Comparison of ENCODE assay signal across 17 mouse cellular contexts in the genomic region with DNA sequence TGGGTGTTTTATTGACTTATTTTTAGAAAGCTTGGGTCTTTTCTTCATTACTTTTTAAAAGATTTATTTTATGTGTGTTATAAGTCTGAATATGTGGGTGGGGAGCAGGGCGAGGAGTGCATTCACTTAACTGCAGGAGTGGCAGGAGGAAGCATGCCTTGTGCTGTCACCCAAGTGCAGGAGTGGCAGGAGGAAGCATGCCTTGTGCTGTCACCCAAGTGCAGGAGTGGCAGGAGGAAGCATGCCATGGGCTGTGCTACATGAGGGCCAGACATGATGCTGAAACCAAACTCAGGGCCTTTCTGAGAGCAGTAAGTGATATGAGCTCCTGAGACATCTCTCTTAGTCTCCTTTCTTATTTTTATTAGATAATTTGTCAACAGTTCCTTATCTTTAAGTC.
"Had no signal": no experiment of that assay in that cellular context is flagged by ENCODE, and none has a peak within 500 bp of the region (broad histone marks: within the 10 kb centered on the region; RNA-seq: fewer than 3 reads in every experiment).

No protein-coding gene starts in this region.

- H3K36me3 ChIP-seq: kidney, embryonic 15.5 days; liver, embryonic 13.5 days; midbrain, embryonic 12.5 days; neural tube, embryonic 13.5 days; stomach, embryonic 15.5 days had no signal

- H3K9me3 ChIP-seq: kidney, embryonic 15.5 days; liver, embryonic 13.5 days; midbrain, embryonic 12.5 days; neural tube, embryonic 13.5 days; stomach, embryonic 15.5 days had no signal

- H3K4me2 ChIP-seq: kidney, embryonic 15.5 days; liver, embryonic 13.5 days; lung, embryonic 14.5 days; midbrain, embryonic 12.5 days; neural tube, embryonic 13.5 days; stomach, embryonic 15.5 days had no signal

- ATAC-seq: intestine, postnatal 0 days; lung, postnatal 0 days; midbrain, embryonic 16.5 days had no signal

- H3K4me1 ChIP-seq: kidney, embryonic 15.5 days; liver, embryonic 13.5 days; midbrain, embryonic 12.5 days; neural tube, embryonic 13.5 days; stomach, embryonic 15.5 days had no signal

- DNase-seq: kidney, adult 2 months; kidney, postnatal 10 days; left cerebral cortex, postnatal 4 days; liver, embryonic 13.5 days; lung, embryonic 14.5 days; retina, postnatal 1 day; right cerebral cortex, postnatal 25 days; spleen, adult 18-20 months; thymus, postnatal 25 days had no signal

- H3K27ac ChIP-seq: kidney, embryonic 15.5 days; liver, embryonic 13.5 days; midbrain, embryonic 12.5 days; neural tube, embryonic 13.5 days; stomach, embryonic 15.5 days had no signal

- H3K27me3 ChIP-seq: kidney, embryonic 15.5 days; liver, embryonic 13.5 days; midbrain, embryonic 12.5 days; neural tube, embryonic 13.5 days; stomach, embryonic 15.5 days had no signal

- H3K4me3 ChIP-seq: kidney, embryonic 15.5 days; liver, embryonic 13.5 days; midbrain, embryonic 12.5 days; myocyte; neural tube, embryonic 13.5 days; stomach, embryonic 15.5 days had no signal

- H3K9ac ChIP-seq: kidney, embryonic 15.5 days; liver, embryonic 13.5 days; lung, embryonic 14.5 days; midbrain, embryonic 12.5 days; neural tube, embryonic 13.5 days; stomach, embryonic 15.5 days had no signal
